Mouse (Mus musculus) thymus, adult 2 months (tissue): ENCODE measurements around the gene Gmfg.

ENCODE experiments used
- CTCF ChIP-seq: fragments of 200-500 bp; IDR thresholded peaks from 2 replicates; pipeline ENCODE4 v1.5.1; 2012; ENCODE audit warnings: mild to moderate bottlenecking, control low read depth, low read length, moderate library complexity, borderline replicate concordance; ENCODE audit not compliant: control insufficient read depth, poor library complexity, insufficient read depth; ENCODE audit errors: extremely low read depth
- POLR2A ChIP-seq: fragments of 200-500 bp; IDR thresholded peaks from 2 replicates; pipeline ENCODE4 v1.6.1; 2012; ENCODE audit warnings: mild to moderate bottlenecking, low read length, control low read depth, moderate library complexity; ENCODE audit not compliant: control insufficient read depth, poor library complexity, insufficient read depth; ENCODE audit errors: extremely low read depth

DNA sequence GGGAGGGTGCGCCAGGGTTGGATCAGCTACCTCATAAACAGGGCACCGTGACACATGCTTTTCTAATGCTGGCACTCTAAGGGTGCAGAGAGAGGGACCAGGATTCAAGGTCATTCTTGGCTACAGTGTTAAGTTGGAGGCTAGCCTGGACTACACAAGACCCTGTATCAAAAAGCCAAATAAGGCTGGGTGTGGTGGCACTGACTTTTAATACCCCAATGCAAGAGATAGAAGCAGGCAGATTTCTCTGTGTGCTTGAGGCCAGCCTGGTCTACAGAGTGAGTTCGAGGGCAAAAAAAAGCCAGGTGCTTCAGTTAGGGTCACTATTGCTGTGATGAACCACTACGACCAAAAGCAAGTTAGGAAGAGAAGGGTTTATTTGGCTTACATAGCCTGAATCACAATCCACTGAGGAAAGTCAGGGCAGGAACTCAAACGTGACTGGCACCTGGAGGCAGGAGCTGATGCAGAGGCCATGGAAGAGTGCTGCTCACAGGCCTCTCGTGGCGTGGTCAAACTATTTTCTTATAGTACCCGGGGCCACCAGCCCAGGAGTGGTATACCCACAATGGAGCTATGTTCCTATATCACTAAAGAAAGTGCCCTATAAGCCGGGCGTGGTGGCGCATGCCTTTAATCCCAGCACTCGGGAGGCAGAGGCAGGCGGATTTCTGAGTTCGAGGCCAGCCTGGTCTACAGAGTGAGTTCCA lies 4.7 kb downstream of the Gmfg start:
- TF ChIP-seq POLR2A (no peak), CTCF (no peak)
